Mouse (Mus musculus) kidney, embryonic 15.5 days (tissue): ENCODE measurements around the gene Cyb5r3. TPM values are rescaled to one million over a fixed set of nuclear protein-coding genes. Genes with fewer than 3 reads are reported as not detected.
A peak's percentile ranks its signal among the peaks of the same experiment; 100 is the strongest.

Source experiments
- ATAC-seq: fragments of 200-750 bp; cut with Nextera tagmentation; replicated peaks from 2 replicates; pipeline ENCODE4 v1.8.0; 2017; ENCODE audit warnings: moderate TSS enrichment; ENCODE audit not compliant: low FRiP score
- H3K27ac ChIP-seq: fragments of 300-500 bp; sonication (generic); 2 replicates; pipeline ENCODE4 v1.5.1; 2015; ENCODE audit warnings: mild to moderate bottlenecking, inconsistent platforms
- H3K27me3 ChIP-seq: fragments of 300-500 bp; sonication (generic); 2 replicates; pipeline ENCODE4 v1.6.1; 2015; ENCODE audit warnings: inconsistent platforms
- H3K36me3 ChIP-seq: fragments of 300-500 bp; sonication (generic); 2 replicates; pipeline ENCODE4 v1.6.1; 2015; ENCODE audit warnings: inconsistent platforms
- H3K4me1 ChIP-seq: fragments of 300-500 bp; sonication (generic); 2 replicates; pipeline ENCODE4 v1.6.1; 2015; ENCODE audit warnings: inconsistent platforms
- H3K4me2 ChIP-seq: fragments of 300-500 bp; sonication (generic); 2 replicates; pipeline ENCODE4 v1.6.1; 2015; ENCODE audit warnings: moderate library complexity, mild to moderate bottlenecking, inconsistent platforms
- H3K4me3 ChIP-seq: fragments of 300-500 bp; sonication (generic); replicated peaks from 2 replicates; pipeline ENCODE4 v1.5.1; 2015; ENCODE audit warnings: mild to moderate bottlenecking, inconsistent platforms
- H3K9ac ChIP-seq: fragments of 300-500 bp; sonication (generic); 2 replicates; pipeline ENCODE4 v1.6.1; 2015; ENCODE audit warnings: mild to moderate bottlenecking, inconsistent platforms
- H3K9me3 ChIP-seq: fragments of 300-500 bp; sonication (generic); replicated peaks from 2 replicates; pipeline ENCODE4 v1.6.1; 2016; ENCODE audit warnings: inconsistent platforms
- WGBS: fragments of 180-500 bp; shearing (Covaris S2); methylation state at CpG from one replicate; pipeline ENCODE4 v1.1.7; 2015; ENCODE audit warnings: mixed read lengths; 5-methylcytosine and 5-hydroxymethylcytosine counted together
- polyA plus RNA-seq: library from polyadenylated mRNA; unstranded; fragments of >200 nt; fragmentation: Nextera tagmentation; extraction: Ambion mirVana; gene quantifications from 2 replicates; pipeline ENCODE4 v1.2.1, GENCODE M21; 2015

Gene Cyb5r3
- polyA plus RNA-seq, 1 experiment from 2014 or later: 166 TPM

GRCm38 (mm10) chr15:83182351-83182750, 10.0 kb upstream of the Cyb5r3 start:
- Histone ChIP-seq H3K4me3 (no peak overlapping the region), H3K4me2 (no peak overlapping the region), H3K36me3 (no peaks in the 10 kb centered on the region), H3K9me3 (no peaks in the 10 kb centered on the region), H3K4me1 (peaks cover 11% of the 10 kb centered on the region), H3K27me3 (no peaks in the 10 kb centered on the region), H3K27ac (0 out of 2 replicates have a peak overlapping the region, but pooled peaks have one; percentile 20), H3K9ac (no peak overlapping the region)
- peak; percentile 74; the same call in 1 of the 2 replicates for ATAC-seq
- 47% methylated on average over 5 of the region's 5 CpGs for whole genome bisulfite sequencing

- Histone ChIP-seq H3K27me3 (no peaks in the 10 kb centered on the region), H3K27ac (peak overlapping the region; percentile 20; the same call in 1 of the 2 replicates), H3K36me3 (no peaks in the 10 kb centered on the region), H3K4me3 (no peak overlapping the region), H3K9ac (no peak overlapping the region), H3K4me1 (peaks cover 11% of the 10 kb centered on the region), H3K4me2 (no peak overlapping the region), H3K9me3 (no peaks in the 10 kb centered on the region)
- WGBS: 66% methylated on average over 4 of the region's 4 CpGs
- no peak for ATAC-seq
Measured at GRCm38 (mm10) chr15:83181800-83182330, 9.5 kb upstream of the Cyb5r3 start.

DNA sequence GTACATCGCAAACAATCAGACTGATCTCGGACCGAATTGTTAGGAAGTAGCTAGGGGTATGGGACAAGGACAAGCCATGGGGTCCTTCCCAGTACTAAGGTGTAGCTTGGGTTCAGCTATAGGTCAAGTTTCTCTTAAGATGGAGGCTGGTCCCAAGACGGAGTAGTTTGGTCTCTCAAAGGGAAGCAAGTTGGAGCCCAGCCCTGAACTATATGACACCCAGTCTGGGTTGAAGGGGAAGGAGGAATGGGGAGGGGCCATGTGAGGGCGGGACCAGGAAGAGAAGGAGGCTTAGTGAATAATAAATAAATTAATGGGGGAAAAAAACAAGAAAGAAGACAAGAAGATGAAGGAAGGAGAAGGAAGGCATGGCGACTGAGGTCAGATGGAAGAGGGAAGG, 7.6 kb upstream of the Cyb5r3 start:
- Histone ChIP-seq H3K4me1 (peaks cover 11% of the 10 kb centered on the region), H3K36me3 (no peaks in the 10 kb centered on the region), H3K27ac (no peak overlapping the region), H3K27me3 (no peaks in the 10 kb centered on the region), H3K9ac (no peak overlapping the region), H3K4me3 (no peak overlapping the region), H3K9me3 (no peaks in the 10 kb centered on the region), H3K4me2 (no peak overlapping the region)
- WGBS: 85% methylated on average over 6 of the region's 6 CpGs
- no peak for ATAC-seq

GRCm38 (mm10) chr15:83176653-83177052, 4.3 kb upstream of the Cyb5r3 start:
- WGBS: 69% methylated on average over 4 of the region's 4 CpGs
- Histone ChIP-seq H3K27ac (no peak overlapping the region), H3K36me3 (no peaks in the 10 kb centered on the region), H3K9me3 (no peaks in the 10 kb centered on the region), H3K4me3 (no peak overlapping the region), H3K9ac (no peak overlapping the region), H3K4me2 (no peak overlapping the region), H3K4me1 (peaks cover 13% of the 10 kb centered on the region), H3K27me3 (no peaks in the 10 kb centered on the region)
- ATAC-seq: no peak

- H3K4me1 ChIP-seq: peaks cover 35% of the 10 kb centered on the region
- ATAC-seq: no peak
- H3K27ac ChIP-seq: no peak overlapping the region
- H3K4me3 ChIP-seq: no peak overlapping the region
- no peaks in the 10 kb centered on the region for H3K36me3 ChIP-seq
- H3K4me2 ChIP-seq: no peak overlapping the region
- no peaks in the 10 kb centered on the region for H3K27me3 ChIP-seq
- H3K9me3 ChIP-seq: no peaks in the 10 kb centered on the region
- 89% methylated on average over 14 of the region's 14 CpGs for WGBS
- no peak overlapping the region for H3K9ac ChIP-seq
Measured at GRCm38 (mm10) chr15:83173914-83174884, 1.8 kb upstream of the Cyb5r3 start.

- Histone ChIP-seq H3K4me1 (peaks cover 57% of the 10 kb centered on the region), H3K9me3 (no peaks in the 10 kb centered on the region), H3K36me3 (no peaks in the 10 kb centered on the region), H3K27me3 (no peaks in the 10 kb centered on the region), H3K27ac (peak overlapping the region; percentile 92), H3K4me2 (peak overlapping the region; percentile 85), H3K4me3 (peak overlapping the region; percentile 80), H3K9ac (peak overlapping the region; percentile 71)
- peak; percentile 93 for ATAC-seq
- under 1% methylated on average over 67 of the region's 67 CpGs for WGBS
Measured at GRCm38 (mm10) chr15:83171712-83172481, 495 bp downstream of the Cyb5r3 start.

DNA sequence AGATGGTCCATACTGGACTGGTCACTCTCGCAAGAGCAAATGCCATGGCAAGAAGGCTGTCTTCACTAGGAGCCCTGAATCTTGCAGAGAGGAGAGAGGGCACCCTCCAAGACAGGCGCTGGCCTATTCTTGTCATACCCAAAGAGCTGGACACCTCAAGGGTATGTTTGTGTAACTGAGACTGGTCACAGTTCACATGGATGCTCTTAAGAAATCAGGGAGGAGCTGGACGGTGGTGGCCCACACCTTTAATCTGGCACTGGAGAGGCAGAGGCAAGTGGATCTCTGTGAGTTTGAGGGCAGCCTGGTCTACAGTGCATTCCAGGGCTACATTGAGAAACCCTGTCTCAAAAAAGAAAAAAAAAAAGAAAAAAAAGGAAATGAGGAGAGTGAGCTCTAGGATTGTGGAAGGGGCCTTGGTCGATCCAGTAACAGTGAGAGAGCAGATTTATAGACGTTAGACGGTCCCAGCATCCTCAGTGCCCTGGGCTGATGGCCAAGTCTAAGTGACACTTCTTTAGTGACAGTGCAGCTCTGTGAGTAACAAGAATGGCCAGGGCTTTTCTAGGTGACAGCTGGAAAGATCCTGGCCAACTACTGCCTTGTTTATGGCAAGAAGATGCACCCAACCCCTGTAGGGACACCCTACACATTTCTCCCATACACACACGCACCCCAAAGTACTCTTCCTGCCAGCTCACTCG, 1.3 kb downstream of the Cyb5r3 start:
- peak overlapping the region; percentile 85 for H3K4me2 ChIP-seq
- H3K9ac ChIP-seq: peak overlapping the region; percentile 71
- peak overlapping the region; percentile 92 for H3K27ac ChIP-seq
- peaks cover 65% of the 10 kb centered on the region for H3K4me1 ChIP-seq
- H3K27me3 ChIP-seq: no peaks in the 10 kb centered on the region
- no peaks in the 10 kb centered on the region for H3K36me3 ChIP-seq
- no peaks in the 10 kb centered on the region for H3K9me3 ChIP-seq
- WGBS: 38% methylated on average over 8 of the region's 8 CpGs
- peak overlapping the region; percentile 80 for H3K4me3 ChIP-seq
- no peak for ATAC-seq

- Histone ChIP-seq H3K4me1 (peaks cover 70% of the 10 kb centered on the region), H3K9me3 (no peaks in the 10 kb centered on the region), H3K4me3 (peak overlapping the region; percentile 10), H3K4me2 (peak overlapping the region; percentile 85; the same call in 1 of the 2 replicates), H3K36me3 (0 out of 2 replicates have a peak, but pooled peaks cover 3% of the 10 kb centered on the region), H3K9ac (no peak overlapping the region), H3K27me3 (no peaks in the 10 kb centered on the region), H3K27ac (peak overlapping the region; percentile 34)
- 68% methylated on average over 8 of the region's 8 CpGs for WGBS
- no peak for ATAC-seq
Measured at GRCm38 (mm10) chr15:83169772-83170722, 2.3 kb downstream of the Cyb5r3 start.

DNA sequence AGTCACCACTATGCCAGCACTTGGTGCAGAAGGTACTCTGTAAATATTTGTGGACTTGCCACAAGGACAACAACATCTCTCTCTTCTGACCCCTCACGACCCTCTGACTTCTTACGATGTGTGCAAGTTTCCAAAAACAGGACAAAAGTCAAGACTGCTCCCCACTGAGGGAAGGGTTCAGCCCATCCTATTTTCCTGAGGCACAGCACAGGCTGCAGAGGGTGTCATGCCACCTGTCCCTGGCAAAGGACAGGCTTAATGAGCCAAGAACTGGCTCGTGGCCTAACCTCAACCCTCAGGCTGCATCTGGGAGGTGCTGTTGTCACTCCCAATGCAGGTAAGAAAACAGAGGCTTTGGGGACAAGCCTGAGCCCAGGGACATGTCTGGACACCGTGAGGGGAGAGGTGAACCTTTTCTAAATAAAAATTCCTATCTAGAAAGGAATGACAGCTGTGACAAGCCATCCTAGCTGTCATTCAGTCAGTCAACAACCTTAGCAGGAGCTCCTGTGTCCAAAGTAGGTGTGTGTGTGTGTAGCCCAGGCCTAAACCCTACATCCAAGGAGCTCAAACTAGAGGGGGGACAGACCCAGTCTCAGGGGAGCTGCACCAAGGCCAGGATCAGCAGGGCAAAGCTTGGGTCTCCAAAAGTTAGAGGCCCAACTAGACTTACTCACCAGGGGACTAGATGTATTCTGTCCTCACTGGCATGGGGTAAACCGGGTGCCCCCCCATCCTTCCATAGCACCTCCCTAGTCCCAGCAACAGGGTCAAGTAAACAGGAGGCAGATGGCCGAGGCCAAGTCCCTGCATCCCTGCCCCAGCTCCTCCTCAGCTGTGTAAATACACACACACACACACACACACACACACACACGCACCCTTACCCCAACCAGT, 3.3 kb downstream of the Cyb5r3 start:
- H3K4me3 ChIP-seq: no peak overlapping the region
- WGBS: 51% methylated on average over 7 of the region's 7 CpGs
- no peak for ATAC-seq
- H3K4me1 ChIP-seq: peaks cover 71% of the 10 kb centered on the region
- no peak overlapping the region for H3K9ac ChIP-seq
- peak overlapping the region; percentile 34 for H3K27ac ChIP-seq
- no peaks in the 10 kb centered on the region for H3K27me3 ChIP-seq
- no peaks in the 10 kb centered on the region for H3K9me3 ChIP-seq
- H3K4me2 ChIP-seq: peak overlapping the region; percentile 85; the same call in 1 of the 2 replicates
- H3K36me3 ChIP-seq: 0 out of 2 replicates have a peak, but pooled peaks cover 3% of the 10 kb centered on the region

- H3K9me3 ChIP-seq: no peaks in the 10 kb centered on the region
- H3K4me3 ChIP-seq: no peak overlapping the region
- H3K27me3 ChIP-seq: no peaks in the 10 kb centered on the region
- H3K9ac ChIP-seq: no peak overlapping the region
- 77% methylated on average over 3 of the region's 3 CpGs for WGBS
- no peak overlapping the region for H3K27ac ChIP-seq
- ATAC-seq: no peak
- no peak overlapping the region for H3K4me2 ChIP-seq
- peaks cover 70% of the 10 kb centered on the region for H3K4me1 ChIP-seq
- 0 out of 2 replicates have a peak, but pooled peaks cover 3% of the 10 kb centered on the region for H3K36me3 ChIP-seq
Measured at GRCm38 (mm10) chr15:83168311-83168710, 4.1 kb downstream of the Cyb5r3 start.
